Mouse (Mus musculus) left cerebral cortex, postnatal 4 days (tissue): ENCODE data around the gene H2-Eb2. TPM values are rescaled to one million over a fixed set of nuclear protein-coding genes. Genes with fewer than 3 reads are reported as not detected.

Experiments used
- total RNA-seq, 2 experiments: library from RNA; stranded (reverse); gene quantifications; 2 replicates each; pipeline ENCODE4 v1.2.3; 2021

Gene H2-Eb2
- total RNA-seq, 2 experiments from 2014 or later = not detected

Other genes starting within 250 kb of the H2-Eb2 start
- gene H2-Oa, start 233.3 kb upstream of the H2-Eb2 start, total RNA-seq = not detected
- 10 to 100 TPM; 19.5 to 20.5 TPM for gene H2-DMa, start 206.1 kb upstream of the H2-Eb2 start, total RNA-seq
- 100 to 1,000 TPM; 247 to 267 TPM for gene Brd2, start 203.0 kb upstream of the H2-Eb2 start, total RNA-seq
- under 1 TPM; 0.34 to 0.40 TPM for gene H2-DMb2, start 182.4 kb upstream of the H2-Eb2 start, total RNA-seq
- under 1 TPM; 0.46 to 0.97 TPM for gene H2-DMb1, start 172.6 kb upstream of the H2-Eb2 start, total RNA-seq
- gene Tap1, start 138.1 kb upstream of the H2-Eb2 start, total RNA-seq = 1 to 10 TPM; 2.2 to 3.6 TPM
- 1 to 10 TPM in 1 of 2 experiments, under 1 TPM in 1; 0.77 to 1.1 TPM for gene Psmb9, start 137.9 kb upstream of the H2-Eb2 start, total RNA-seq
- gene Psmb8, start 127.9 kb upstream of the H2-Eb2 start, total RNA-seq = 1 to 10 TPM; 1.3 to 1.9 TPM
- 1 to 10 TPM; 3.1 to 3.5 TPM for gene Tap2, start 122.1 kb upstream of the H2-Eb2 start, total RNA-seq
- not detected for gene H2-Ob, start 86.8 kb upstream of the H2-Eb2 start, total RNA-seq
- 1 to 10 TPM in 1 of 2 experiments, under 1 TPM in 1; 0.80 to 1.2 TPM for gene H2-Ab1, start 68.0 kb upstream of the H2-Eb2 start, total RNA-seq
- 1 to 10 TPM in 1 of 2 experiments, under 1 TPM in 1; 0.68 to 1.2 TPM for gene H2-Aa, start 37.8 kb upstream of the H2-Eb2 start, total RNA-seq
- gene H2-Eb1, start 19.8 kb upstream of the H2-Eb2 start, total RNA-seq = 1 to 10 TPM in 1 of 2 experiments, under 1 TPM in 1; 0.48 to 2.3 TPM
- gene Btnl2, start 29.2 kb downstream of the H2-Eb2 start, total RNA-seq = under 1 TPM; 0.36 to 0.38 TPM
- not detected for gene Btnl1, start 51.5 kb downstream of the H2-Eb2 start, total RNA-seq
- gene BC051142, start 73.2 kb downstream of the H2-Eb2 start, total RNA-seq = 10 to 100 TPM in 1 of 2 experiments, 1 to 10 TPM in 1; 8.2 to 11.1 TPM
- gene Btnl4, start 151.7 kb downstream of the H2-Eb2 start, total RNA-seq = not detected
- gene Btnl6, start 191.7 kb downstream of the H2-Eb2 start, total RNA-seq = not detected
- gene Notch4, start 238.6 kb downstream of the H2-Eb2 start, total RNA-seq = 1 to 10 TPM; 9.8 TPM